Mouse (Mus musculus): ENCODE data around the gene Fzr1.
A peak's percentile ranks its signal among the peaks of the same experiment; 100 is the strongest.

Fzr1 gene

DNA sequence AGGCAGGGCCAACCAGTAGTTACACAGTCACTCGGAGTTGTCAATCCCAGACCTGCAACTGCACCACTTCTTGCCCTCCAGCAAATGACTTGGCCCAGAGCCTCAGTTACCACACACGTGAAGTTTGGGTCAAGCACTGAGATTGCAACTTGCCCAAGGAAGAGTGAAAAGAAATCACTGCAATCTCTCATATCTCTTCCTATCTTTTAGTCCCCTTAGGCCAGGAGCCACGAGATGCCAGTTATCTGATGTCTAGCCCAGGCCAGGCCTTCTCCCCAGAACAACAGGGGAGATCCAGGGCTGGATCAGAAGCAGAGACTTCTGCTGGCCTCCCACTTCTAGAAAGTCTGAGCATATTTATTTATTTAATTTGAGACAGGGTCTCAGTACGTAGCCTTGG, 22.8 kb downstream of the Fzr1 start:
- DNase-seq (ENCODE audit: low spot score in 2 of 2) = no peak

DNA sequence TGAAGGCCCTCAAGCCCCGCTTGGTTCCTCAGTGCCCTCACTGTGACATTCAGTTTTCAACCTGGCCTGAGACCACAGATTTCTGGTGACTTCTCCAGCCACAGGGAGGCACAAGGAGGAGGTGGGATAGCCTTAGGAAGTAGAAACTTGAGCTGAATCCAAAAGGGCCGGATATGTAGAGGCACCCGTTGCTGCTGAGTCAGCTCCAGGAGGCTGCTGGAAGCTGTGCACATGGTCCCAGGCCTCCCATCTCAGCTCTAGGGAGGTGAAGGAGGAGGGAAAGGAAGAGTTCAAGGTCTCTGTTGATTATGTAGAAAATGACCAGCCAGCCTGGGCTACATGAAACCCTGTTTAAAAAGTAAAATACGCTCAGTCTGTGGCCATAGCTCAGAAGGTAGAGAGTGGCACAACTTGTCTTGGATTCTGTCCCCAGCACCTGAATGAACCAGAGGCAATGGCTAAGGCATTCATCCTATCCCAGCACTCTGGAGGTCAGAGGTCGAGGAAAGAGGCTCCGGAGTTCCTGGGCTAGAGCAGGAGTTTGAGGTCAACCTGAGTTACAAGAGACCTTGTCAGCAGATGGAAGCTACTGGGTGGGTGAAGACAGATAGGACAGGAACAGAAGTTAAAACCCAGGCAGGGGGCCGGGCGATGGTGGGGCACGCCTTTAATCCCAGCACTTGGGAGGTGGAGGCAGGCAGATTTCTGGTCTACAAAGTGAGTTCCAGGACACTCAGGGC, 23.4 kb downstream of the Fzr1 start:
- DNase-seq (ENCODE audit: low spot score in 2 of 2) = no peak

DNA sequence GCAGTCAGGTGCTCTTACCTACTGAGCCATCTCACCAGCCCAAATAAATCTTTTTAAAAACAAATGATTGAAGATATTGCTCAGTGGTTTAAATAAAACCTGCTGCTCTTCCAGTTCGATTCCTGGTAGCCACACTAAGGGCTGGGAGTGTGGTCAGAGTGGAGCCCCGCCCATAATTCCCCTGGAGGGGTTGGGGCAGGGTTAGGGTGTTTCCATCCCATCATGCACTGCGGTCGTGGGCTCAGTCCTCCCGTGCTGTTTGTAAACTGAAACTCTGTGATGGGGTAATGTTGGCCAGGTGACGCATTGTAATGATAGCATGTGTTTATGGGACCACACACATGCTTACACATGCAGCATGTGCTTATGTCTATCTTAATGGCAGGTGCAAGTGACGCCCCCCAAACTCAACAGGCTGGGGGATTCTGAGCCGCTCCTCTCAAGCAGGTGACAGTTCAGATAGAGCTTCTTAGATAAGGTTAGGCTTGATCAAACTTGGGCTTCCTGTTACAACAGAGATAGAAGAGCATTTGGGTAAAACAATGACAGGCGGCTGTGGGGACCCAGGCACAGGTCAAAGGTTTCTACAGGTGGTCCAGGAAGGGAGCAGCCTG, 26.5 kb downstream of the Fzr1 start:
- DNase-seq (ENCODE audit: low spot score in 2 of 2) = peak in 1 of 2 experiments; percentile 44

DNA sequence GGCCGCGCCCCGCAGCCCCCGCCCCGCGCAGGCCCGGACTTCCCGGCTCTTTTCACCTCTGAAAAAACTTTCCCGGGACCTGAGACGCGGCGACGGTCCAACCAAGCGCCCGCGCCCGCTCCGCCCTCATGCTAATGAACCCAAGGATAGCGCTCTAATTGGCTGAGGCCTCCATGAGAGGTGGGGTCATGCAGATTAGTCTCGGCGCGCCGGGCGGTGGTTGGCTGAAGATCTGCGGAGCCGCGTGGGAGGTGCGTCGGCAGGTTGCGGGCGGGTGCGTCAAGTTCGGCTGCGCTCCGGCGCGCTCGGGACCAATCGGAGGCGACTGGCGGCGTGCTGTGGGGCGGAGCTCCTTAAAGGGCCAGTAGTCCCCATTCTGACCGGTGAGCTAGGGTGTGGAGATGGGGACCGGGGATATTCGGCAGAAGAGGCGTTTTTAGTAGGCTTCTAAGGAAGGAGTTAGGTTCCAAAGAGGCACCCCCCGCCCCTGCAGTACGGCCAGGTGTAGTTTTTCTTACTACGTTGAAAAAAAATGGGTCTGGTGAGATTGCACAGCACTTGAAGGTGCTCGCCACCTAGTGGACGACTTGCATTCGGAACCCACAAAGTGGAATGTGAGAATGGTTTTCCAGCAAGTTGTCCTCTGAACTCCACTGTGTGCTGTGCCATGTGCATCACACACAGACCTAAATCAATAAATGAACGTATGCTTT, 27.8 kb downstream of the Fzr1 start, which contains the start of gene Hmg20b:
TSS of gene Hmg20b (minus strand) at position 130 of the 713 bp plus-strand sequence.
- DNase-seq (ENCODE audit: low spot score in 2 of 2) = peak; percentile 98 to 99

DNA sequence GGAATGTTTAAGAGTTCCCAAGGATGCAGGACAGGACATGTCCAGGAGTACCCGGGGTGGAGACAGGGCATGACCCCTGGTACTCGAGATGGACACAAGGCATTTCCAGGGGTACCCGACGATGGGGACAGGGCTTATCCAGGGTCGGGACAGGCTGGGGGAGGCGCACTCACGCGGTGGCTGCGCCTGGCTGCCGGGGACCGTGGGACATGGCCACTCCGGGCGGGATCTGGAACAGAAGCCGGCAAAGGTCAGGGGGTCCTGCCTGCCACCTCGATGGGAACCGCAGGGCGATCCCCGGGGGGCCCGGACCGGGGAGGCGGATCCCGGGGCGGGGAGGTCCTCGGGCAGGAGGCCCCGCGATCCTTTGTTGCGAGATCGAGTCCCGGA, 28.4 kb downstream of the Fzr1 start:
- DNase-seq (ENCODE audit: low spot score in 2 of 2) = no peak

DNA sequence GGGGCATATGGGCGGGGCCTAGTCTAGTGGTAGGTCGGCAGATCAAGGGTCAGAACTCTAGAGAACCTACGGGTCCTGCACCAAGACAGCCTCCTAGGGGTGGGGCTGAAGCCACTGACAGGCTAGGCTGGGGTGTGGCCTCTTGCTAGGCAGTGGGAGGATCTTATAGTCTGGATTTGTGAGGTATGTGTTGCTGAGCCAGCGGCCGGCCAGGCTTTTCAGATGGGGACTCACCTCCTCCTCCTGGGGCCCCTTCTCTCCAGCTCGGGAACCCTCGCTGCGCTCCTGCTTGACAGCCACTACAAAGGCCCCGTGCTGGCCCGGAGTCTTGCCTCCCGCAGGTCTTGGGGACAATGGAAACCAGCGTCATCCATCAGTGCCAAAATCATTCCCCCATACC, 29.2 kb downstream of the Fzr1 start:
- DNase-seq (ENCODE audit: low spot score in 2 of 2) = no peak

DNA sequence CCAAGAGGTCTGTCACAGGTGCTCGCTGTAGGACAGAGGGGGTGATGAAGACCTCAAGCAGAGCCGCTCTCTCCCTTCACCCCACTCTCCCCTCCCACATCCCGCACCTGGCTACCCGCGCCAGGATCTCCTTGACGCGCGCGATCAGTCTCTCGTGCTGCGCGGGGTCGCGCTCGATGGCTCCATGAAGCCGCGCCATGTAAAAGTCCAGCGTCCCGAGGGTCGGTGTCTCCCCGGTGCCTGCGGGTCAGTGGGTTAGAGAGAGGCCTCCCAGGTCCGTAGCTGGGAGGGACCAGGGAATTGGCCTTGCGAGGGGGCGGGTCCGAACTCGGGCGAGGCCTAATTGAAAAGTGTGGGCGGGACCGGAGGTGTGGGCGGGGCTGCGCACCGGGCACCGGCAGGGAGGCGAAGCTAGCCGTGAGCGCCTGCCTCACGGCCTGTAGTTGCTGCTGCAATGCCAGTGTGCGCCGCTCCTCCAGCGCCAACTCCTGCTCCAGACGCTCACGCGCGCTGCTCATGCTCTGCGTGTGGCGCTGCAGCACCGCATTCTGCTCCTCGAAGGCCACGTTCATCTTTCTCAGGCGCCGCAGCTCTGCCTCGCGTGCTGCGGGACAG, 31.8 kb downstream of the Fzr1 start:
- DNase-seq (ENCODE audit: low spot score in 2 of 2) = peak; percentile 44 to 59

DNA sequence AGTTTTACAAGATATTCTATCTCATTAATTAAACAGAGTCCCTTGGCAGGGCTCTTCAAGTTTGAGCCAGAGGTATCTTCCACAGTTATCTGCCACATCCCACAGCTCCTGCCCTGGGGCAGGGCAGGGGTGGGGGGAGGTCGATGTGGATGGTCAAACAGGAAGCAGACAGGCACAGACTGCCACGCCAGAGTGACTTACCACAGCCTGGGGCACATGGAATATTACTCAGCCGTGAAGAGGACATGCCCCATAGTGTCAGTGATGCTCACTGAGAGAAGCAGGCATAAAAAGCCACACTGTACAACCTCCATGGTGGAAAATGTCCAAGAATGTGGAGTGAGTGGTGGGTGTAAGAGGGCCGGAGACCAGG, 33.2 kb downstream of the Fzr1 start:
- DNase-seq (ENCODE audit: low spot score in 2 of 2) = no peak

DNA sequence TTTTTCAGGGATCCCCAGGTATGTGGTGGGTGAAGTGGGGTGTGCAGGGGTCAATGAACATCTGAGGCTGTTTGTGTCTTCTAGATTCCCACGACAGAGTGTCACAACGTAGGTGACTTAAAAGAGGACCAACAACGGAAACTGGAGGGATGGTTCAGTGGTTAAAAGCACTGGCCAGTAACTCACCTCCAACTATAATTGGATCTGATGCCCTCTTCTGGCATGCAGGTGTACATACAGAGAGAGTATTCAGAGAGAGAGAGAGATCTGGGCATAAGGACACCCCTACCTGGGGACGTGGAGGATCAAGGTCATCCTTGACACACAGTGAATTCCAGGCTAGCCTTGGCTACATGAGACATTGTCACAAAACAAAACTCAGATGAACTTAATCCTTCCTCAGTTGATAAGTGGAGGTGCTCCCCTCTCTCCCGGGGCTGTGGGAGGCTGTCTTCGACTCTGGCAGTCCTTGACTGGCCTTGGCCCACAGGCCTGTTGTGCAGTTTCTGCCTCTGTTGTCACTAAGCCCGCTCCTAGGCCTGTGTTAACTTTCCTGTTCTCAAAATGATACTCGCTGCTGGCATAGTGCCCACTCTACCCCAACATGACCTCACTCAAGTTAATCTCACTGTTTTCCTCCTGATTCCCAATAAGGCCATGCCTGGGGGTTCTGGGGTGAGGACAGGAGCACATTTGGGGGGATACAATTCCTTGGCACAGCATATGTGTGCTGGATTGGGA, 33.7 kb downstream of the Fzr1 start:
- peak; percentile 21 to 47 for DNase-seq (ENCODE audit: low spot score in 2 of 2)

DNA sequence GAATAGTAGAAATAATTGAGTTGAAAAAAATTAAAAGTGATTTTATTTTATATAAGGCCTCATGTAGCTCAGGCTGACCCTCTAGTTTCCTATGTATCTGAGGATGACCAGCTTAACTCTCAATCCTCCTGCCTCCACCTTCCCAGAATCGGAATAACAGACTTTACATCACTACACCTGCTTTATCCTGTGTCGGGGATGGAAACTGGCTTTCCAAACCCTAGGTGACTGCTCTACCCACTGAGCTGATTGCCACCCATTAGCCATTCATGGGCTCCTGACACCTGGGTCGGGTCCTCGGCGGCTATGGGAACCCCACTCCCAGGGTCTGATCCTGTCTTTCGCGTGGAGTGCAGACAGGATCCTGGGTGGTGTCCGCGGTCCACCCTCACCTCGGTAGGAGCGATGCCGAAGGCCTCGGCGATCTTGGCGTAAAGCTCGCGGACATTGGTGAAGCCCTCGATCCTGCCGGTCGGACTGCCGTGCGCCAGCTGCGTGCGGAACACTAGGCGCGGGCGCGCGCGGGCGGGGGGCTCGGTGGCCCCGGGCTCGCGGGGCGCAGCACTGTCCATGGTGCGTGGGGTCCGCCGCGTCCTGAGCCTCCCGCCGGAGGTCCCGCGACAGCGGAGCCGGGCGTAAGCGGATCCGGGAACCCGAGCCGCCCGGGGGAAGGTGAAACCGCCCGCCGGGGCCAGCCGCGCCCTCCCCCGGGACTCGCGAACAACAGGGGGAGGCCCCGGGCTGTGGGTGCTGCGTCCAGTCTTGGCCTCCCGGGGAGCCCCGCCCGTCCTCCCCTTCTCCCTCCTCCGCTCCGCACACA, 35.4 kb downstream of the Fzr1 start, which contains the start of gene Gipc3:
TSS of gene Gipc3 (minus strand) at position 581 of the 820 bp plus-strand sequence.
- no peak for DNase-seq (ENCODE audit: low spot score in 2 of 2)

DNA sequence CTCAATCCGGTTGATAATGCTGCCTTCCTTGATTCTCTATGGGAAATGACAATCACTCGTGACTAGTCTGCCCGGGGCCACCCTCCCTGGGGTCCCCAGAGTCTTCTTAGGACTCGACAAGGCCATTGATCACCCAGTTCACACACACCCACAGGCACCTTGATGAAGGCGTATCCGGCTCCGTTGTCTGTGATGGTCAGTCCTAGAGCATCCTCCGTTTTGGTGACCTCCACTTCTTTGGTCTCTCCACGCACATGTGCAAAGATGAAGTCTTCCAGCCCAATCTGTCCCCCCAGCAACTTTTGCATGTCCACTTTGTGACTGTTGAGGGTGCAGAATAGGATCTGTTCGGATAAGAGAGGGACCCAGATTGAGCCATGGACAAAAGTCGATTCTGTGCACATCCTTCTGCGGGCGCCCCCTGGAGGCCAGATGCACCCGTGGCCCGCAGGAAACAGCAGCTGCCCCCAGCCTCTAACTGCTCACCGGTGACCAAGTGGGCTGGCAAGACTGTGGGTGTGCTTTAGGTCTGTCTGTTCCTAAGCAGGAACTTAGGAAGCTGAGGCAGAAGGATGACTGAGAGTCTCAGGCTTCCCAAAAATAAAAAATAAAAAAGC, 36.9 kb downstream of the Fzr1 start:
- DNase-seq (ENCODE audit: low spot score in 2 of 2) = peak in 1 of 2 experiments; percentile 71

DNA sequence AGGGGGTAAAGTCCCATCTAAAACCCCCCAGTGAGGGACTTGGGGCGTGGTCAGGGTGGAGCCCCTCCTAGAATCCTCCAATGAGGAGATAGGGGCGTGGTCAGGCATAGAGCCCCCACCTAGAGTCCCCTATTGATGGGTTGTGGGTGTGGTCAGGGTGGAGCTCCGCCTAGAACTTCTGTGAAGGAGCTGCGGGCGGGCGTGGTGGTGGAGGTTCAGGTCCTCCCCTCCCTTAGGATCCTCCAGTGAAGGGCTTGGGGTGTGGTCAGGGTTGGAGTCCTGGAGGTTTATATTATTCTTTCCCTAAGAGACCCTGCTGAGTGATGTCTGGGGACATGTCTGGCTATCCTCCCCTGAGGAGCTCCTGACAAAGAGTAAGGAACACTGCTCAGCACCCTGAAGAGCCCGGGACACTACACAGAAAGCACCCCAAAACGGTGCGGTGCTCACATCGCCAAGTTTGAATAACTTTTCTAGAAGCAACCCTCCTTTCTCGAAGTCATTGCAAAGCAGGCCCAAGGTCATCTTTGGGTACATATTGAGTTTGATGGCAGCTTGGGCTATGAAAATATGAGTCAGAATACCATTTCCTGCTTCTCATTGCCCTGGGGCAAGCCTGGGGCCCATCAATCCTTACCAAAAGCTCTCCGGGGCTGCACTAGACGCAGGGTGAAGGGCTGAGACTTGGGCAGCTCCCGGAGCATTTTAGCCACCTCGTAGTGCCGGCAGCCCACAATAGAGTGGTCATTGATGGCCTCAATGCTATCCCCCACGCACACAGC, 37.6 kb downstream of the Fzr1 start:
- DNase-seq (ENCODE audit: low spot score in 2 of 2) = no peak

DNA sequence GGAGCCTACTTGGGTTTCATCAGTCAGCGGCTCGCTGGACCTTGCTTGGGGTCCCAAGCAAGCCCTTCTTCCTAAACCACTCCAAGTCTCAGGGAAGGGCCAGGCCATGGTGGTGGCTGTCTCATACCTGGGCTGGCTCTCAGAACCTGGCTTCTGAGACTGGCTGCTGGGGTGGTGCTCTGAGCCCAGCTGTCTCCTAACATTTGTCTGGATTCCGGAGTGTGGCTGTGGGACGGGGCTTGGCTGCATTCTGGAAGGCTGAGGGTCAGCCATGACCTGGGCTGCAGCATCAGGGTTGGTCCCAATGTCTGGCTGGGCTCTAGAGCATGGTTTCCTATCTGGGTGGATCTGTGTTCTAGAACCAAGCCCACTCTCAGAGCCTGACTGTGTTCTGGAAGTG, 41.8 kb downstream of the Fzr1 start:
- no peak for DNase-seq (ENCODE audit: low spot score in 2 of 2)

DNA sequence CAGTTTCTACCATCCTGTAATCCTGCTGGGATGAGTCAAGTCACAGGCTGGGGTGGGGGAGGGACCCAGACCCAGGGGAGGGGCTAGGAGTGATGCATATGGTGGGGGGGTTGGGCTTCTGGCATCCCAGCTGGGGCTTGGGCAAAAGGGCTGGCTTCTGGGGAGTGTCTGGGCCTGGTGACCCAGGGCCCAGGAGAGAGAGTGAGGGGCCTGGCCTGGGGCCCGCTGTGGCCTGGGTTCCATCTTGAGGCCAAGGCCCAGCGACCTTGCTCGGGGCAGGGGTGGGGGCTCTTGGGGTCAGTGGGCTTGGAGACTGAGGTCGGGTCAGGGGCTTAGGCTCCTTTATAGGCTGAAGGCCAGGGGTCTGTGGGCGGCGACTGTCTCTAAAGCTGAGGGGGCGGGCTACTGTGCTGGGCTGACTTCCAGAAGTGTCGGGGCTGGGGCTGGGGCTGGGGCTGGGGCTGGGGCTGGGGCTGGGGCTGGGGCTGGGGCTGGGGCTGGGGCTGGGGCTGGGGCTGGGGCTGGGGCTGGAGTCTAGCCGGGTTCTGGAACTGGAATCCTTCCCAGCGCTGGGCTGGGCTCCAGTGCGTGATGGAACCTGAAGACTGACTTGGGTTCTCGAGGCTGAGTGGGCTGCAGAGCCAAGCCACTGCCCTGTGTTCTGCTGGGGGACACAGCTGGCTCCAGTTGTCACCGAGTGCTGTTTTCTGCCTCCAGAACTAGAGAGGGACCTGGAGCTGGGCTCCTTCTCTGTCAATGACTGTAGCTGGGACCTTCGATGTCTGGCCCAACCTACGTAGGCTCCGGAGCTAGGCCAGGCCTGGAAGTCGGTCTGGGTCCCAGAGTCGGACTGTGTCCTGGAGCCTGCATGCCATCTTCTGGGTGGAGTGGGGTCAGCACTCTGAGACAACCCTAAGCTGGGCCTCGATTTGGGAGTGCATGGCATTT, 42.6 kb downstream of the Fzr1 start:
- DNase-seq (ENCODE audit: low spot score in 2 of 2) = no peak

DNA sequence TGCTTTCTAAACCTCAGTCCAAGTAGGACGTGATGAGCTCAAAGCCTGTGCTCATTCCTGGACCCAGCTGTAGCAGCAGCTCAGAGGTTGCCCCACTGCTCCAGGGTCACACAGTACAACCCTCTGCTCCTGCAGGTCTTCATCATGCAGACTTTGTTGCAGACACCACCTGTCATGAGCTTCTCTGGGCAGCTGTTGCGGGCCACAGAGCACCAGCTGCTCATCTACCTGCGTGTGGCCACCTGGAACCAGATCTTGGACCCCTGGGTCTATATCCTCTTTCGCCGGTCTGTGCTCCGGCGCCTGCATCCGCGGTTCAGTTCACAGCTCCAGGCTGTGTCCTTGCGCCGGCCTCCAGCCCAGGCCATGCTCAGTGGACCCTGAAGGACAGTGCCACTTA, 44.0 kb downstream of the Fzr1 start:
- DNase-seq (ENCODE audit: low spot score in 2 of 2) = no peak

DNA sequence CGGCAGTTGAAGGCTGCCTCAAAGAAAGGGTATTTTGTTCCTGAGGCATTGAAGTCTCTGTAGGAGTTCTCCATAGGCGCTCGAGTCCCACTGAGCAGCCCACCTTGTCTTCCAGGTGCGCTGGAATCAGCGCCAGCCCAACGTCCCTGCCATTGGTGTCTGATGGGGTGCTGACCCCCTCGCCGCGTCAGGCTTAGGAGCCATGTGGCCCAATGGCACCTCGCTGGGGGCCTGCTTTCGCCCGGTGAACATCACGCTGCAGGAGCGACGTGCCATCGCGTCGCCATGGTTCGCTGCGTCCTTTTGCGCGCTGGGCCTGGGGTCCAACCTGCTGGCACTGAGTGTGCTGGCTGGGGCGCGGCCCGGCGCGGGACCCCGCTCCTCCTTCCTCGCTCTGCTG, 46.0 kb downstream of the Fzr1 start:
- no peak for DNase-seq (ENCODE audit: low spot score in 2 of 2)

DNA sequence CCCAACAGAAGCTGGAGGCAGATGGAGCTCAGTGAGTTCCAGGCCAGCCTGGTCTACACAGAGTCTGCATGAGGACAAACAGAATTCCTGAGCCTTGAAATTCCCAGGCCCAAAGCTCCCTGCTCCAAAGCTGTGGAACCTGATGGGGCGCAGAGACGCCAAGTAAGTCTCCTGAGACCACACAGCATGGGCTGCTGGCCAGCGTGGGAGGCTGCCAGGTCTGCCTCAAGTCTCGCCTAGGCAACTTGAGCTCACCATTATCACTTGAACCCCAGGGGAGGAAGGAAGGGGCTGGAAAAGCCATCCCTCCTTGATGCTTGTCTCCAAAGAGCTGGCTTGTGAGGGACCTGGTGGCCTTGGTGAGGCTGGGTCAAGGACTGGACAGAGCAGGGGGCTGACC, 48.3 kb downstream of the Fzr1 start:
- DNase-seq (ENCODE audit: low spot score in 2 of 2) = no peak

DNA sequence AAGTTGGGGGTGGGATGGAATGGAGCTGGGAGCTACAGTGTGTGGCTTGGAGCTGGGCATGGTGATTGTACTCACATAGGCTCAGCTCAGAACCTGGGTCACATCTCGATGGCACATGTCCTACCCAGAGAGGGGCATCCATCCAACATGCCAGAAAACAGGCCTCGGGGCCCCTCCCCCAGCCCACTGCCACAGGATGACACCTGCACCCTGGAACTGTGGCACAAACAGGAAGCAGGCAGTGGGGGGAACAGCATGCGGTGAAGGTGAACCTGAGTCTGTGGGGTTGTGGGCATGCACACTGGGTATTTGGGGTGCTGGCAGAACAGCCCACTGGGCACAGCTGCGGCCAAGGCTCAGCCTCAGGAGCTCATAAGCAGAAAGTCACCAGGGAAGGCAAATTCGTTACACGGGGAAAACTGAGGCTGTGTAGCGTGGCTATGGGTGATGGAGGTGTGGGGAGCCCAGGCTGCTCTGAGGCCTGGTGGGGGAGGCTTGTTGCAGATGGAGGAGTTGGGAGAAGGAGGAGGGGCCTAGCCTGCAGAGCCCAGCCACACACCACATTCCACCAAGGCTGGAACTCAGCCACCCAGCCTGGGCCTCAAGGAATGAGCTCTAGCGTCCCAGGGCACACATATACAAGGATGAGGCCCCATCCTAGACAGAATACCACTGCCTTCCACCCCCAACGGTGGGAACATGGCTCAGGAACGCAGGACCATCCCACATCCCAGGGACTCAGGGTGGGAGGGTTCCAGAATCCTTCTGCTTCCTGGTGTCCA, 48.9 kb downstream of the Fzr1 start:
- peak; percentile 41 to 62 for DNase-seq (ENCODE audit: low spot score in 2 of 2)
